Mouse (Mus musculus) kidney, adult 2 months (tissue): Measurements from ENCODE around the gene 0610012G03Rik.

Source experiments
- CTCF ChIP-seq: fragments of 200-500 bp; conservative IDR thresholded peaks from 2 replicates; pipeline ENCODE4 v1.5.1; 2011; ENCODE audit warnings: low read depth, mild to moderate bottlenecking, control low read depth, low read length, moderate library complexity, mixed read lengths; ENCODE audit not compliant: insufficient read depth, insufficient read length
- POLR2A ChIP-seq: fragments of 200-500 bp; IDR thresholded peaks from one replicate; pipeline ENCODE4 v1.6.1; 2011; ENCODE audit warnings: low read depth, low read length, control low read depth

DNA sequence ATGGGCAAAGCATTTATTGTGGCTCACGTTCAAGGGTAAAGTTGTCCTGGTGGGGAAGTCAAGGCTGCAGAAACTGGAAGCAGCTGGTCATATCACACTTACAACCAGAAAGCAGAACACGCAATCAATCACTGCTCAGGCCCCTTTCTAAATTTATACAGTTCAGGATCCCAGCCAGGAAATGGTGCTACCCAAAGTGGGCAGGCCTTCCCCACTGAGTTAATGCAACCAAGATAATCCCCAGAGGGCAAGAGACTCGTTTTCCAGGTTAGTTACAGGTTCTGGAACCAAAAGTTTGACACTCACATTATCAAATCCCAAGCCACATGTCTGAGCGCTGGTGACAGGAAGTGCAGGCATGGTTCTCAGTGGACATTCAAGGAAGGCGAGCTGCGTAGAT lies 9.4 kb downstream of the 0610012G03Rik start:
- TF ChIP-seq CTCF (no peak), POLR2A (no peak)
